Mouse (Mus musculus) bone marrow macrophage, adult 2 months (primary cell): ENCODE data around the gene Fbxo34. TPM values are rescaled to one million over a fixed set of nuclear protein-coding genes. Genes with fewer than 3 reads are reported as not detected.

Experiments
- H3K27ac ChIP-seq: 2 replicates; pipeline ENCODE4 v1.5.1; 2012; ENCODE audit warnings: low read depth, low read length; ENCODE audit not compliant: insufficient read depth
- H3K4me1 ChIP-seq: 2 replicates; pipeline ENCODE4 v1.6.1; 2012; ENCODE audit warnings: low read length; ENCODE audit not compliant: control insufficient read depth, insufficient read depth
- H3K4me3 ChIP-seq: 2 replicates; pipeline ENCODE4 v1.5.1; 2012; ENCODE audit warnings: mild to moderate bottlenecking, low read length, moderate library complexity; ENCODE audit not compliant: insufficient read depth
- CTCF ChIP-seq: IDR thresholded peaks from 2 replicates; pipeline ENCODE4 v1.5.1; 2012; ENCODE audit warnings: low read depth, mild to moderate bottlenecking, low read length, moderate library complexity
- POLR2A ChIP-seq: IDR thresholded peaks from 2 replicates; pipeline ENCODE4 v1.6.1; 2012; ENCODE audit warnings: mild to moderate bottlenecking, low read depth, low read length, borderline replicate concordance
- polyA plus RNA-seq: library from polyadenylated mRNA; stranded (reverse); fragments of >200 nt; gene quantifications from 2 replicates; pipeline ENCODE4 v1.2.4, GENCODE M21; 2012; ENCODE audit not compliant: missing spikeins, insufficient read depth, insufficient read length

Gene Fbxo34
- polyA plus RNA-seq, 1 experiment = 17.6 TPM

DNA sequence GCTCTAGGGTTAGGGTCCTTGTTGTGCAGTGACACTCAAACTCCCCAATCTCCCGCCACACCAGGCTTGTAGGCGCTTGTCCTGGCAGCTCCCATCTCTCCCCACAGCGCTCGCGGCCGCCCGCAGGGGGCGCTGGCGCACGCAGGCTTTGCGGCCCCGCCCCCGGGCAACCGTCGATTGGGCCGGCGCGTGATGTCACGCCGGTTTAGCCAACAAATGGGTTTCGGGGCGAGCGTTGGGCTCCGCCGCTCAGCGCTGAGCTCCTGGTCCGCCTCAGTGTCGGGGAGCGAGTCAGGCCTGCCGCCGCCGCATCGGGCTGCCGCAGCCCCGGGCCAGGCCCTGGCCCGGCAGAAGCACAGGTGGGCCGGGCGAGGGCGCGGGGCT lies 22.1 kb downstream of the Fbxo34 start:
- TF ChIP-seq CTCF (peak; percentile 57), POLR2A (no peak)
- Histone ChIP-seq H3K4me1 (peaks cover 15% of the 10 kb centered on the region), H3K27ac (peak overlapping the region; percentile 63)

GRCm38 (mm10) chr14:47472743-47473546 lies 22.7 kb downstream of the Fbxo34 start:
- no peak for TF ChIP-seq POLR2A
- TF ChIP-seq CTCF = no peak
- H3K4me1 ChIP-seq = peaks cover 15% of the 10 kb centered on the region
- peak overlapping the region; percentile 79 for H3K4me3 ChIP-seq
- peak overlapping the region; percentile 63 for H3K27ac ChIP-seq

More for the DNA sequence above, 22.1 kb downstream of the Fbxo34 start:
- peak overlapping the region; percentile 79 for H3K4me3 ChIP-seq

DNA sequence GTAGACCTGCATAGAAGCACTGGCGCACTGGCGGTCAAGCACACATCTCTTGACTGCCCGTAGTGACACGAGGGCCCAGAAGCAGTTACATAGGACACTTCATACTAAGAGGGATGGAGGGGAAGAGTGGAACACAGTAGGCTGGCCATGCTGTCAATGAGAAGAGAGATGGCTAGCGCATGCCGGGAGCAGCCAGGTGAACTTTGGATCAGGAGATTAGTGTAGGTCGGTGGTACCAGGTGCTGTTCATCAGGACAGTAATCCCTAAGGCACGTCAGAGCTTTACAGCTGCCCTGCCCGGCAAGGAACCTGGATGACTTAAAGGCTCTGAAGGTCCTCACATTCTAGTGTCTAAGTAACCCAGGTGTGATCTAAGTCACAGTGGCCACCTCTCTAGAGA lies 23.7 kb downstream of the Fbxo34 start:
- H3K4me1 ChIP-seq = peaks cover 13% of the 10 kb centered on the region; the same call in 1 of the 2 replicates
- TF ChIP-seq POLR2A = no peak
- no peak for TF ChIP-seq CTCF
- no peak overlapping the region for H3K27ac ChIP-seq
- H3K4me3 ChIP-seq = no peak overlapping the region

DNA sequence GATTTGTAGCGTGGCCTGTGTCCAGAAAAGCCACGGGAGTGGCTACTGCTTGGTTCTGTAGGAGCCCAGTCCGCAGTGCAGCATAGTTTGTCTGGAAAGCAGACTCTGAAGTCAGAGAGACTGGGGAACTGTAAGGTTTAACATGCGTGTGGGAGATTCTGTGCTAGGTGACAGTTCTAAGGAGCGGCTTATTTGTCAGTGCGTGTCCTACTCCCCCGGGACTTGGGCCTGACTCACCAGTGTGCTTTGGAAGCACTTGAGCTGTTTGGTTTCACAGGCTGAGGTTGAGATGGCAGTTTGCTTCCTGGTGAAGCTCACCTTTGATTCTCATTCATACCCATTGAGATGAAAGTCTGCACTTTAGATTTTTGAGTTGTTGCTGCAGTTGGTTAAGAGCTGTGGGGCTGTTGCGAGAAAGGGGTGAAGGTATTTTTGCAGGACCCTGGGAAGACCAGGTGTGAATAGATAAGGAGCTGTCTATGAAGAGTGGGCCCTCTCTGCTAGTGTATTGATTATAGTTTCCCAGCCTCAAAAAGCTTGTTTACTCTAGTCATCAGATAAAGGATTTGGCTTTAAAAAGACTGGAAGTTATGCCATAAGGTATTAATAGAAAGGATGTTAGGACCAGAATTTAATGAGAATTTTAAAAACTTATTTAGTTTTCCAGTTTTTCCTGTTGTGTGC lies 24.5 kb downstream of the Fbxo34 start:
- H3K27ac ChIP-seq = no peak overlapping the region
- TF ChIP-seq CTCF (no peak), POLR2A (no peak)
- H3K4me3 ChIP-seq = no peak overlapping the region
- peaks cover 8% of the 10 kb centered on the region; the same call in 1 of the 2 replicates for H3K4me1 ChIP-seq

GRCm38 (mm10) chr14:47476266-47476665 lies 26.0 kb downstream of the Fbxo34 start:
- Histone ChIP-seq H3K27ac (no peak overlapping the region), H3K4me1 (peaks cover 8% of the 10 kb centered on the region; the same call in 1 of the 2 replicates), H3K4me3 (no peak overlapping the region)
- TF ChIP-seq POLR2A (no peak), CTCF (no peak)

DNA sequence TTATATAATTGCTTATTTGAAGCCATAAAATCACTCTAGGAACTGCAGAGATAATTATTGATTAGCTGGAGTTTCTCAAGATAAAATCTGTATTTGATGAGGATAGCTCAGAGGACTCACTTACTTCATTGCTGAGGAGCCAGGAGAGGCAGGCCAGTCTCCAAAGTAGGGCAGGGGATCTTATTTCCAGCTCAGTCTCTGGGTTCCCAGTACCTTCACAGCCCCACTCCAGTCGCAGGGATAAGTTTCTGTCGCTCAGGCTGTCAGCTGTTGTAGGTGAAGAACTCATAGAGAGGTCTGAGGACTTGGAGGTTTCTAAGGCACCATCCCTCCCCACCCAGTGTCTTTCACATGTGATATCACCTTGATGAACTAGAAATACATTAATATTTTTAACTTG lies 27.5 kb downstream of the Fbxo34 start:
- Histone ChIP-seq H3K27ac (no peak overlapping the region), H3K4me1 (peaks cover 13% of the 10 kb centered on the region), H3K4me3 (no peak overlapping the region)
- no peak for TF ChIP-seq CTCF
- TF ChIP-seq POLR2A = no peak

DNA sequence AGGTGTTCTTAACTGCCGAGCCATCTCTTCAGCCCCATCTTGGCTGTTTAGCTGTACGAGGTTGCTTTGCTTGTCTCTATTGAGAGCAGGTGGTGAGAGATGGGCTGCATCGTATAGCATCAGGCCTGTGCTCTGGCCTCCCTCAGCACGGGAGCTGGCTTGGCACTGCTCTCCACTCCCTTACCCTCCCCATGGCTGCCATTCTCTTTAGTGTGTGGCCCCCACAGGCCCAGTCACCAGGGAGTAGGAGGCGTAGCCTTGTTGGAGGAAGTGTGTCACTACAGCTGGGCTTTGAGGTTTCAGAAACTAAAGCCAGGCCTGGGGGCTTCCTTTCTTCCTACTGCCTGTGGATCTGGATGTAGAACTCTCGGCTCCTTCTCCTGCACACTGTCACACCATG lies 32.0 kb downstream of the Fbxo34 start:
- Histone ChIP-seq H3K4me3 (no peak overlapping the region), H3K4me1 (peaks cover 10% of the 10 kb centered on the region), H3K27ac (no peak overlapping the region)
- TF ChIP-seq POLR2A (no peak), CTCF (no peak)

DNA sequence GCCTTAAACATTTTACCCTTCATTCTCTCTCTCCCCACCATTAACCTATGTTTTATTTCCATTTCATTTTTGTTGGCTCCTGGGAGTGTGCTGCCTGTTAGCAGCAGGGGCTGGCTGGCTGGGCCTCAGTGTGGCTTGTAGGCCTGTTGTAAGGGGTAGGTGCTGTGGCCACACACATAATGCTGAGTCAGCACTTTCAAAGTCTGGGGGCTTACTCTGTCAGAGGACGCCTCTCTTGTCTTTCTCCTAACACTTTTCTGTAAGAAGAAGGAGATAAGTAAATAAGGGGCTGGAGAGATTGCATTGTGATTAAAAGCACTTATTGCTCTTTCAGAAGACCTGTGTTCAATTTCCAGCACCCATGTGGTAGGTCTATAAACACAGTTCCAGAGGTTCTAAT lies 32.9 kb downstream of the Fbxo34 start:
- TF ChIP-seq CTCF (no peak), POLR2A (no peak)
- no peak overlapping the region for H3K27ac ChIP-seq
- peaks cover 10% of the 10 kb centered on the region for H3K4me1 ChIP-seq
- no peak overlapping the region for H3K4me3 ChIP-seq

- Histone ChIP-seq H3K4me3 (no peak overlapping the region), H3K27ac (no peak overlapping the region), H3K4me1 (peaks cover 16% of the 10 kb centered on the region)
- TF ChIP-seq CTCF (no peak), POLR2A (no peak)
These were observed 38.5 kb downstream of the Fbxo34 start for GRCm38 (mm10) chr14:47488732-47489131.
